Mouse (Mus musculus) heart, embryonic 12.5 days (tissue): Measurements from ENCODE around the gene Gm20738. TPM values are rescaled to one million over a fixed set of nuclear protein-coding genes. Genes with fewer than 3 reads are reported as not detected.
"Not testable (repeated sequence)": the region's sequence is repeated elsewhere in the genome, so short reads cannot be mapped to it uniquely, and the experiment has no call there.

Experiments used
- ATAC-seq: fragments of 200-750 bp; cut with Nextera tagmentation; 2 replicates; pipeline ENCODE4 v1.8.0; 2017; ENCODE audit warnings: moderate TSS enrichment, moderate library complexity; ENCODE audit not compliant: insufficient number of reproducible peaks, low FRiP score
- H3K27ac ChIP-seq: fragments of 300-500 bp; sonication (generic); 2 replicates; pipeline ENCODE4 v1.5.1; 2016; ENCODE audit warnings: mild to moderate bottlenecking, moderate library complexity; ENCODE audit not compliant: poor library complexity, severe bottlenecking
- H3K27me3 ChIP-seq: fragments of 300-500 bp; sonication (generic); replicated peaks from 2 replicates; pipeline ENCODE4 v1.6.1; 2016; ENCODE audit warnings: mild to moderate bottlenecking, moderate library complexity
- H3K36me3 ChIP-seq: fragments of 300-500 bp; sonication (generic); 2 replicates; pipeline ENCODE4 v1.6.1; 2016; ENCODE audit warnings: mild to moderate bottlenecking, moderate library complexity
- H3K4me1 ChIP-seq: fragments of 300-500 bp; sonication (generic); replicated peaks from 2 replicates; pipeline ENCODE4 v1.6.1; 2016; ENCODE audit warnings: mild to moderate bottlenecking
- H3K4me2 ChIP-seq: fragments of 300-500 bp; sonication (generic); 2 replicates; pipeline ENCODE4 v1.6.1; 2016; ENCODE audit warnings: mild to moderate bottlenecking, moderate library complexity
- H3K4me3 ChIP-seq: fragments of 300-500 bp; sonication (generic); 2 replicates; pipeline ENCODE4 v1.5.1; 2016; ENCODE audit warnings: mild to moderate bottlenecking
- H3K9ac ChIP-seq: fragments of 300-500 bp; sonication (generic); 2 replicates; pipeline ENCODE4 v1.6.1; 2016; ENCODE audit warnings: mild to moderate bottlenecking, moderate library complexity
- H3K9me3 ChIP-seq: fragments of 300-500 bp; sonication (generic); replicated peaks from 2 replicates; pipeline ENCODE4 v1.6.1; 2016; ENCODE audit warnings: mild to moderate bottlenecking, moderate library complexity
- WGBS: fragments of 180-500 bp; shearing (Covaris S2); methylation state at CpG from one replicate; pipeline ENCODE4 v1.1.7; 2016; 5-methylcytosine and 5-hydroxymethylcytosine counted together
- polyA plus RNA-seq: library from polyadenylated mRNA; unstranded; fragments of >200 nt; fragmentation: Nextera tagmentation; extraction: Ambion mirVana; gene quantifications from 2 replicates; pipeline ENCODE4 v1.2.1, GENCODE M21; 2016

Gene Gm20738
- not detected in 2 replicates for polyA plus RNA-seq

GRCm38 (mm10) chrY:37957511-37957910, at the start of gene Gm20738:
TSS of gene Gm20738 (plus strand) at chrY:37957811.
- not testable (repeated sequence) for H3K4me1 ChIP-seq, H3K4me2 ChIP-seq, ATAC-seq, H3K4me3 ChIP-seq, H3K9me3 ChIP-seq, H3K27me3 ChIP-seq, H3K9ac ChIP-seq, H3K27ac ChIP-seq, H3K36me3 ChIP-seq
- 60% methylated on average over 2 of the region's 4 CpGs for WGBS
